Mouse (Mus musculus) ovary, postnatal 14 days (tissue): ENCODE measurements around the gene Csk.
A peak's percentile ranks its signal among the peaks of the same experiment; 100 is the strongest.

Source experiments
- DNase-seq: peaks from one replicate; pipeline ENCODE4 v3.0.0; 2022; ENCODE audit warnings: low spot score

Csk gene

DNA sequence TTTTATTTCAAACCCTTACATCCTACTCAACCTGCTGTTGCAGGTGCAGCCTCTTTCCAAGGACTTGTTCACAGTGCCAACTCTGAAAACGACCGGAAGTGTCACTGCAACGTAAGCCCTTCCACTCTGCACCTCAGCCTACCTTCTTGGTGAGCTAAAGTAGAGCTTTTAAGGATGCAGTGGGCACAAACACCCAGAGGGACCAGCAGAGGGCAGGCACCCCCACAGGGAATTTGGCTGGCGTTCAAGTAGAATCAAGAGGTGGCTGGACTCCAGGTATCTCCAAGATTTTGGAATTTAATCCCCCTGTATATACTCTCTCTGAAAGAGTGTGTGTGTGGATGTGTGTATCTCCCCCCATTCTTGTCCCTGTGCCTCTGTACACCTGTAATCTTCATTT lies 4.4 kb upstream of the Csk start:
- no peak for DNase-seq

DNA sequence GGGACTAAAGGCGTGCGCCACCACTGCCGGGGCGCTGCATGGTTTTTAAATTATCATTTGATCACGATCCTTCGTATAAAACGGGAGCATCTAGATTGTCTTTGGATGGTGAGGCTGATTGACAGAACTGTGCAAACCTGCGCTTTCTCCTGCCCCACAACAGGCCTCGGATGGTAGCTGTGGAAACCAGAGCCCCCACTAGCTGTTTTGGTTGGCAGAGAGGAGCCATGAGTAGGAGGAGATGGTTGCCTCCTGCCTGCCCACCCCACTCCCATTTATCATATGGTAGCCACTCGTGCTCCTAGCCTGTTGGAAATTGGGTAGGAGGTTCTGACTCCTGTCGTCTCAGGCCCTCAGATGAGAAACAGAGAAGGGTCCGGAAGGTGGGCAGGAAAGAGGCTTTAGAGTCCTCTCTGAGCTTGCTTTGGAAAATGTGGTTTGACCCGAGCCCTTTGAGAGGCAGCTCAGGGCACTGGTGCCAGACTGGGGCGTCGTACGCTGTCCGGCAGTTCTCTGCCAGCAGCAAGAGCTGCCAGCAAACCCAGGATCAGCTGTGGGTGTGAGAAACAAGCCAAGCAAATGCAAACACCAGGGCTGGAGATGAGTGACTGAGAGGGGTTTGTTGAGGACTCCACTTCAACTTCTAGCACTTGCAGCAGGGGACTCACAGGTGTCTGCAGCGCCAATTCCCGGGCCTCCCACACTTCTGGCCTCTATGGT lies 3.4 kb upstream of the Csk start:
- DNase-seq, result no peak

DNA sequence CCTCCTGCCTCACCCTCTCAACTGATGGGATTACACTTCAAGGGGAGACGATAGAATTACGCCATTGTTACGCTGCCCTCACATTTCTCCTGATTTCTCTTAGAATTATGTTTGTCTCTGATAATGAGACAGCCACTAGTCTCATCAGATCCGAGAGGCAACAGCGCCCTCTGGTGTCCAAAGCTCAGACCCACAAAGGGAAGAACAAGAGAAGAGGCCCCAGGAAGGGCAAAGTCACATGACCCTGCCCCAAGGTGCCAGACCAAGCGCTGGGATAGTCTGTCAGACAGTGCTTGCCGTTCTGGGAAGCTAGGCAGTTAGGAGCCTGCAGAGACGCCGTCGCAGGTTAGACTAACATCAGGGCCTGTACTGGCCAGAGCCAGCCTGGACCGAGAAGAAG lies 2.3 kb upstream of the Csk start:
- peak; percentile 96 for DNase-seq

GRCm38 (mm10) chr9:57654966-57655365 lies 1.5 kb upstream of the Csk start:
- no peak for DNase-seq

DNA sequence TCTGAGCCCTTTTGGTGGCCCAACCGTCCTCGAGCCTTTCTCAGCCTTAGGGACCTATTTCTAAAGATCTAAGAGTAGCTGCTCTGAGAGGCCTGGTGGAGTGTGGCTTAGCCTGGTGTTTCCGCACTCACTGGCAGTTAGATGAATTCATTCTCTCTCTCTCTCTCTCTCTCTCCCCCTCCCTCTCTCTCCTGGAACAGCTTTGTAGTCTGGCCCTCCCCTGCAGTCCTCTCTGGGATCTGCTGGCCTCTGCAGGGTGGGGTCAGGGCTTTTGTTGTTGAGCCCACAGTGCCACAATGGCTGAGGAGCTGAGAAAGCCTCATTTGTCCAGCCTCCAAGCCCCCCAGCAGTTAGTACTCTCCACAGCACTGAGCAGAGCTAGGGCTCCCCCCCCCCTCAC lies 576 bp downstream of the Csk start:
- no peak for DNase-seq

DNA sequence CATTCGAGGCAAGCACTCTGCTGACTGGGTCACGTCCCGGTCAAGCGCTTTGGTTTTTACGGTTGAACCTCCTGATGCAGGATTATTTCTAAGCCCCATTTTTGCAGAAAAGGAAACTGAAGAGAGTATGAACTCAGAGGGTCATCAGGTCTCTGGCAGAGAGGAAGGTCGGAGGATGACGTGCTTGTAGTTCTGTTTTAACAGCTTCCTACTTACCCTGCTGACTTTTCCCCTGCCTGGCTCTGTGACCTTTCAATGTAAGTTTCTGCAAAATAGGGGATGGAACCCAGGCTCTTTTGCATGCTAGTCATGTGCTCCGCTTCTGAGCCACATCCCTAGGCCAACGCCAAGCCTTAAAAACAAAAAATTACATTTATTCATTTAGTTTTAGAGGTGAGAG lies 1.1 kb downstream of the Csk start:
- no peak for DNase-seq

GRCm38 (mm10) chr9:57650786-57651311 lies 2.6 kb downstream of the Csk start:
- no peak for DNase-seq

GRCm38 (mm10) chr9:57650130-57650785 lies 3.2 kb downstream of the Csk start:
- no peak for DNase-seq

DNA sequence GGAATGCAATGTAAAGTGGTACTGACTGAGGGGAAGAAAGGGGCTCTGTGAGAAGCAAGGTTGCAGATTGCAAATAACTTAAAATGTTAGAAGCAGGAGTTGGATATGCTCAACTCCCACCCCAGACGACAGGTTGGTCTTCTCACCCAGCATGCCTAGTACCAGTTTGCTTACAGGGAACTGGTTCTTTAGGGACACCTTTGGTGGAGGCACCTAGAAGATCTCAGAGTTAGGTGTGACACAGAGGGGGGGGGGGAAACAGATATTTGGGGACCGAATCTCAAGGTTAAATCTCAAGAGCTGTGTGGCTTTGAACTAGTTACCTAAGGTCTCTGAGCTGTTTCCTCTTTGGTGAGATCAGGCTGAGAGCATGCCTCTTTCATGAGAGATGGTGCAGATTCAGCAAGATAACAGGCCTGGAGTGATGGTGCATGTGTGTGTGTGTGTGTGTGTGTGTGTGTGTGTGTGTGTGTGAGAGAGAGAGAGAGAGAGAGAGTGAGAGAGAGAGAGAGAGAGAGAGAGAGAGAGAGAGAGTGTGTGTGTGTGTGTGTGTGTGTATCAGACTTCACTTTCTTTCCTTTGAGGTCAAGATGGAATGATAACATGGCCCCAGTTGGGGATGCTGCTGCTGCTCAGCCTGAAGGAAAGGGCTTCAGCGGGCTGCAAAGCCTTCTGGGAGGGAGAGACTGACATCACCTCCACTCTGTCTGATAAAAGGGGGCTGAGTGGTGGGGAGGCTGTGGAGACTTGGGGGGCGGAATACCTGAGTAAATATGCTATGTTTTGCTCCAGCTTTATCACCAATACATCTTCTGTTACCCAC lies 5.9 kb downstream of the Csk start:
- DNase-seq, result no peak

DNA sequence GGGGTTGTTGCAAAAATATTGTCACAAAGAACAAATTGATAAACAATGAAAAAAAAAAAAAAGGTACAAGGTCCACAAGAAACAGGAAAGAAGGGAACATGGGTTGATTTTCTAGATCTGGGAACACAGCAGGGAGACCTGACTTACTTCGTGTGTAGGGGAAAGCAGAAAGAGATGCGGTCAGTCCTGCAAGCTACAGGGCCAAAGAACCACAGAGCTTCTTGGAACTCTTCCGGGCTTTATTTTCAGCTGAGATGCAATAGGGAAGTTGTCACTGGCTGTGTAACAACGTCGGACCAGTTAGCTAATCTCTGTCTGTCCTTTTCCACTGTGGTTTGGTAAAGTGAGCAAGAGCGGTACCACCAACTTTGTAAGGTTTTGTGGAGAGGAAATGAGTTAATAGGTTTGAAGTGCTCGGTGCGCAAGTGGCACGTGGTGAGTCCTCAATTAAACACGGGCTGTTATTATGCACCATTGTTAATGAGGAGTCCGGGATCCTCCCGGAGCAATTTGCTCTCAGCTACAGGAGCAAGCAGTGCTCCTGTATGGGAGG lies 6.8 kb downstream of the Csk start:
- DNase-seq, result no peak

DNA sequence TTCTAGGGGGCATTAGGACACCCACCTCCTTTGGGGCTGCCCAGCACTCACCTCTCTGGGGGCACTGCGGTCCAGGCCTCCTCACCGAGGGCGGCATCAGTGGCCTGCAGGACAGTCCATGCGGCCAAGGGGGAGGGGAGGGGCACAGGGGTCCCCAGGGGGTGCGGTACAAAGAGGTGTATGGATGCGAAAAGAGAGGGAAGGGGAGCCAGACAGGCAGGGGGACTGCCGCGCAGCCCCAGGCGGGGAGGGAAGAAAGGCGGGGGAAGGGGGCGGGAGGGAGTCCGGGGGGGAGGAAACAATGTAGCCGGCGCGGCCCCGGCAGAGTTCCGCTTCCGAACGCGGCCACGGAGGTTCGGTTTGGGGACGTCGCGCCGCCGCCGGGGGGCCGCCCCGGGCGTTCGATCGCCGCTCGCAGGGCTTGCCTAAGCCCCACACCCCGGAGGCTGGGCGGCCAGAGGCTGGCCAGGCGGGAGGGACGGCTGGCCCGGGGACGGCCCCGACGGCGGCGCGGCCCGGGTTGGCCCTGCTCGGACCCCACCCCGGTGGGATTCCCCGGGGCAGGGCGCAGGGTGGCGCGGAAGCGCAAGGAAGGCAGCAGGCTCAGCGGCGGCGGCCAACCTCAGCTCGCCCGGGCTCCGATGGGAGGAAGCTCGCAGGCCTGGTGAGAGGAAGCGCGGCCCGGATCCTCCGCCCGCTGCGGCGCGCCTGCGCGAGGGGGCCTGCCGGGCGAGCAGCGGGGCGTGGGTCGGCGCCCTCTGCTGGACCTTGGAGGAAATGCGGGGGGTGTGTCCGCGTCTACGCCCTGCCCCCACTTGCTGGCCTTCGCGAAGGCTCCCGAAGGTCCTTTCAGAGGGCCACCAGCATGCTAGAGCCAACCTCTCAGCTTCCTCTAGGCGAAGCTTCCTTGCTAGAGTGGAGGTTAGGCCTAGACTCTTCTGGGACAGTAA lies 8.2 kb downstream of the Csk start:
- peak; percentile 97 for DNase-seq

DNA sequence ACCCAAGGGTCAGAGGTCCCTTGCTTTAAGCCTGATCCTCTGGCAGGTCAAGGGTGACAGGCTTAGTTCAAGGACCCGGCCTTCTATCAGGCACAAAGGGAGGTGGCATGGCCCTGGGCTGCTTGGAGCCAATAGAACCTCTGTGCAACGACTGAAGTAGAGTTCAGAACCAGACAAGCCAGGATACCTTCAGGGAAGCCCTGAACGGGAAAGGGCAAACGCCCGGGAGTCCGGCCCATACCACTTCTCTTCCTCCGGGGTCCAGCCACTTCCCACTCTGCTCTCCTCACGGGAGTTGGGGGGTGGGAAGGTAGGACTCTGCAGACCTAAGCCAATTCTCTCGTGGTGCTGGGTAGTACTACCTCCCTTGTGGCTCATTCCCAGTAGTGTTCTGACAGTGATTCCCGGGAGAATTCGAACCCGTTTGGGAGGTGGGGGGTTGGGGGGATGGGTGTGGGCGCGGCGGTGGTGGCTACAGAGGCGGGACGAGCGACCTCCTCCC lies 8.9 kb downstream of the Csk start:
- DNase-seq, result no peak

- no peak for DNase-seq
Observed at GRCm38 (mm10) chr9:57643856-57644180, 9.6 kb downstream of the Csk start.

- DNase-seq, result no peak
Observed at GRCm38 (mm10) chr9:57643169-57643855, 10.1 kb downstream of the Csk start.

- no peak for DNase-seq
Observed at GRCm38 (mm10) chr9:57641775-57642550, 11.5 kb downstream of the Csk start.

DNA sequence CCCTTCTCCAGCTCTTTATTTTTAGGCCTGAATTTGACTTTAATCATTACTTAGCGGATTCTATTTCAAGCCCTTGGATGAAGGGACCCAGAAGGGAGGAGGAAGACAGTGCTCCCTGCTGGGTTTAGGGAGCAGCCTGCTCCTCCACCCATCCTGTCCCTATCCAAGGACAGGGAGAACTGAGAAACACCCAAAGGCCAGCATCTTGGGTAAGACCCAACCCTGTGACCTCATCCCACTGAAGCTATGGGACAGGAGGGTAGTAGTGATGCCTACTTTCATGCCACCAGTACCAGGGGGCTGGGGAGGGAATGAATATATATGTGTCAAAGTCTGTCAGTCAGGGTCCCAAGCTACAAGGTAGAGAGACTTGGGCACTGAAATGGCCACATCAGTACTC lies 12.4 kb downstream of the Csk start:
- no peak for DNase-seq

DNA sequence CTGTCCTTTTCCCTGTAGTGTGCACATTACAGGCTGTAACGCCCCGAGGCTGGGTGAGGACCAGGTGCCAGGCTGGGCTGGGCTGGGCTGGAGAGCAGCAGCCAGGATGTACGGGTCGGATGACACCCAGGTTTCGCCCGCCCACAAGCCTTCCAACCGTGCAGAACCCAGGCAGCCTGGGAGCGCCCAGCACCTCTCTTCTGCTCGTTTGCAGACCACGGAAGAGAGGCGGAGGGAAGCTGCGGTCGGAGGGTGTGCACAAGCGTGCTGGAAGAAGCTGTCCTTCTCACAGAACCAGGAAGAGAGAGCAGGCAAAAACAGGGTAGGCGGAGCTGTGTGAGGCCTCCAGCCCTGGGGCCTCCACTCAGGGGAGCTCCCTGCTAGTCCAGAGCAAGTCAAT lies 13.0 kb downstream of the Csk start:
- DNase-seq, result no peak

GRCm38 (mm10) chr9:57639661-57640328 lies 13.6 kb downstream of the Csk start:
- DNase-seq, result no peak
